Mouse (Mus musculus): Measurements from ENCODE around the gene AI661453.

DNA sequence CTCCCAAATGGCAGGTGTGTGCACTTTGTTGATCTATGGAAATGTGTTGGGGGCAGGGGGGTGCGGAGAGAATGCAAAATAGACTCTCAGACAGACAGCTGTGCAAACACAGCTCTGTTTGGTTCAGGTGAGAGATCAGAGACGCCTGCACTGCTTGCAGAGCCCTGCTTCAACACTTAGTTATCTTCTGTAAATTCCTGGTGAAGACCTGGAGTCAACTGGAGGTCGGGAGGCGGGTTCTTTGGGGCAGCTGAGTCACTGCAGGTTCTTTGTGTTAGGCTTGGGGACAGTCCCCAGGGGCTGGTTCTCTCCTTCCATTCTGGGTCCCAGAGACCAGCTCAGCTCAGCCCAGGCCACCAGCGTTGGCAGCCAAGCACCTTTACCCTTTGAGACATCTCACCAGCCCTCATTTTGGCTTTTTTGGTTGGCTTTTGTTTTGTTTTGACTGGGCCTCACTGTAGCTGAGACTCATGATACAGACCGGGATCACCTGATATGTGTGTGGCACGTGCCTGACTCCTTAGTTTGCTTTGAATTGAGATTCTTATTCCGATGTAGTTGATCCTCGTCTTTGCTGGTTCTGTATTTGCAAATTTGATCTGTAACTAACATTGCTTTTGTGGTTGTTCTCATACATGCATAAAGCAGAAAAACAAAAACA is 26.4 kb downstream of the AI661453 start:
- TF ChIP-seq POLR2A (IDR thresholded peaks at IDR 0.05; ENCODE audit: borderline replicate concordance, low read depth, low read length) (no peak), CTCF (IDR thresholded peaks at IDR 0.05; ENCODE audit: low read depth, low read length) (no peak)

Data from bone marrow macrophage, adult 2 months (primary cell).